Mouse (Mus musculus) B cell, adult (primary cell): ENCODE data around the gene Rab19. TPM values are rescaled to one million over a fixed set of nuclear protein-coding genes. Genes with fewer than 3 reads are reported as not detected.

Source experiments
- total RNA-seq: library from RNA; stranded (reverse); gene quantifications from 4 replicates; pipeline ENCODE4 v1.2.4, GENCODE M21; 2023; ENCODE audit not compliant: inconsistent age

The Rab19 gene
- 8.3 to 10.9 TPM (median 9.2 TPM) in 4 replicates for total RNA-seq

GRCm38 (mm10) chr6:39381125-39381880 is at the start of gene Rab19:
Gene Rab19 (plus strand): TSS chr6:39381175.

GRCm38 (mm10) chr6:39377311-39377827 is 3.6 kb upstream of the Rab19 start, which contains the start of gene Slc37a3:
Gene Slc37a3 (minus strand): TSS chr6:39377675.

GRCm38 (mm10) chr6:39419851-39420721 is 39.1 kb downstream of the Rab19 start, which contains the start of gene Mkrn1:
Gene Mkrn1 (minus strand): TSS chr6:39420462.

Other genes with a start within 250 kb of the Rab19 start
- 88.2 to 97.3 TPM (median 91.9 TPM) in 4 replicates for gene Kdm7a, start 174.4 kb upstream of the Rab19 start, total RNA-seq
- gene Slc37a3, start 3.5 kb upstream of the Rab19 start, total RNA-seq: 38.9 to 44.2 TPM (median 42.2 TPM) in 4 replicates
- 79.1 to 90.5 TPM (median 88.4 TPM) in 4 replicates for gene Mkrn1, start 39.3 kb downstream of the Rab19 start, total RNA-seq
- gene Dennd2a, start 176.7 kb downstream of the Rab19 start, total RNA-seq: 0.45 to 0.48 TPM in 2 of 4 replicates, not detected in the others
- gene Adck2, start 192.7 kb downstream of the Rab19 start, total RNA-seq: 31.6 to 42.3 TPM (median 37.2 TPM) in 4 replicates
- gene Gm42420, start 204.6 kb downstream of the Rab19 start, total RNA-seq: not detected in 4 replicates
- gene Ndufb2, start 211.4 kb downstream of the Rab19 start, total RNA-seq: 41.1 to 55.7 TPM (median 45.0 TPM) in 4 replicates